Mouse (Mus musculus) thymus, adult 2 months (tissue): Measurements from ENCODE around the gene Fez1. TPM values are rescaled to one million over a fixed set of nuclear protein-coding genes. Genes with fewer than 3 reads are reported as not detected.
A peak's percentile ranks its signal among the peaks of the same experiment; 100 is the strongest.

ENCODE experiments used
- DNase-seq: peaks from one replicate; pipeline ENCODE4 v3.0.0; 2021
- H3K27ac ChIP-seq: fragments of 200-500 bp; 2 replicates; pipeline ENCODE4 v1.5.1; 2012; ENCODE audit warnings: low read length, control low read depth; ENCODE audit not compliant: control insufficient read depth, insufficient read depth
- H3K27me3 ChIP-seq: fragments of 200-500 bp; 2 replicates; pipeline ENCODE4 v1.6.1; 2012; ENCODE audit warnings: mild to moderate bottlenecking, low read length, moderate library complexity, mixed read lengths; ENCODE audit not compliant: control insufficient read depth, insufficient read depth
- H3K36me3 ChIP-seq: fragments of 200-500 bp; 2 replicates; pipeline ENCODE4 v1.6.1; 2012; ENCODE audit warnings: mild to moderate bottlenecking, low read length, moderate library complexity; ENCODE audit not compliant: control insufficient read depth, insufficient read depth
- H3K4me1 ChIP-seq: fragments of 200-500 bp; replicated peaks from 2 replicates; pipeline ENCODE4 v1.6.1; 2012; ENCODE audit warnings: low read length; ENCODE audit not compliant: control insufficient read depth, insufficient read depth
- H3K4me3 ChIP-seq: fragments of 200-500 bp; 2 replicates; pipeline ENCODE4 v1.5.1; 2012; ENCODE audit warnings: mild to moderate bottlenecking, low read length, control low read depth, moderate library complexity; ENCODE audit not compliant: control insufficient read depth, insufficient read depth
- CTCF ChIP-seq: fragments of 200-500 bp; IDR thresholded peaks from 2 replicates; pipeline ENCODE4 v1.5.1; 2012; ENCODE audit warnings: mild to moderate bottlenecking, control low read depth, low read length, moderate library complexity, borderline replicate concordance; ENCODE audit not compliant: control insufficient read depth, poor library complexity, insufficient read depth; ENCODE audit errors: extremely low read depth
- POLR2A ChIP-seq: fragments of 200-500 bp; IDR thresholded peaks from 2 replicates; pipeline ENCODE4 v1.6.1; 2012; ENCODE audit warnings: mild to moderate bottlenecking, low read length, control low read depth, moderate library complexity; ENCODE audit not compliant: control insufficient read depth, poor library complexity, insufficient read depth; ENCODE audit errors: extremely low read depth
- WGBS: fragments of 180-500 bp; shearing (Covaris S2); methylation state at CpG from one replicate; pipeline ENCODE4 v1.1.7; 2018; 5-methylcytosine and 5-hydroxymethylcytosine counted together
- polyA plus RNA-seq: library from polyadenylated mRNA; depleted of rRNA; stranded (reverse); fragments of >200 nt; gene quantifications from 2 replicates; pipeline ENCODE4 v1.2.3, GENCODE M21; 2012

Gene Fez1
- polyA plus RNA-seq, 1 experiment, result 0.30 TPM

GRCm38 (mm10) chr9:36883569-36883968, 61.9 kb downstream of the Fez1 start:
- TF ChIP-seq POLR2A (no peak), CTCF (no peak)
- no peaks in the 10 kb centered on the region for H3K4me1 ChIP-seq
- 75% methylated on average over 3 of the region's 3 CpGs for WGBS
- no peak for DNase-seq
- no peaks in the 10 kb centered on the region for H3K36me3 ChIP-seq
- no peaks in the 10 kb centered on the region for H3K27me3 ChIP-seq
- no peak overlapping the region for H3K27ac ChIP-seq
- no peak overlapping the region for H3K4me3 ChIP-seq

- peak; percentile 20 for DNase-seq
- Histone ChIP-seq H3K4me3 (no peak overlapping the region), H3K4me1 (no peaks in the 10 kb centered on the region)
Measured at GRCm38 (mm10) chr9:36885237-36885636, 63.6 kb downstream of the Fez1 start.

GRCm38 (mm10) chr9:36890552-36890951, 68.9 kb downstream of the Fez1 start:
- no peak overlapping the region for H3K4me3 ChIP-seq
- WGBS, result 51% methylated on average over 4 of the region's 4 CpGs
- no peaks in the 10 kb centered on the region for H3K36me3 ChIP-seq
- H3K4me1 ChIP-seq, result no peaks in the 10 kb centered on the region
- peak; percentile 38 for DNase-seq
- H3K27me3 ChIP-seq, result no peaks in the 10 kb centered on the region
- no peak for TF ChIP-seq POLR2A
- TF ChIP-seq CTCF, result no peak
- no peak overlapping the region for H3K27ac ChIP-seq

More at GRCm38 (mm10) chr9:36885237-36885636, 63.6 kb downstream of the Fez1 start:
- H3K27me3 ChIP-seq, result no peaks in the 10 kb centered on the region
- TF ChIP-seq POLR2A, result no peak
- no peak for TF ChIP-seq CTCF
- H3K36me3 ChIP-seq, result no peaks in the 10 kb centered on the region
- no peak overlapping the region for H3K27ac ChIP-seq
- WGBS, result 61% methylated on average over 3 of the region's 3 CpGs

GRCm38 (mm10) chr9:36893413-36893990, 71.8 kb downstream of the Fez1 start:
- H3K4me3 ChIP-seq, result no peak overlapping the region
- 79% methylated on average over 6 of the region's 6 CpGs for WGBS
- no peaks in the 10 kb centered on the region for H3K4me1 ChIP-seq
- no peak overlapping the region for H3K27ac ChIP-seq
- DNase-seq, result no peak
- no peaks in the 10 kb centered on the region for H3K36me3 ChIP-seq
- H3K27me3 ChIP-seq, result no peaks in the 10 kb centered on the region
- no peak for TF ChIP-seq POLR2A
- TF ChIP-seq CTCF, result no peak

- Histone ChIP-seq H3K27ac (no peak overlapping the region), H3K4me1 (no peaks in the 10 kb centered on the region), H3K4me3 (no peak overlapping the region), H3K27me3 (no peaks in the 10 kb centered on the region), H3K36me3 (no peaks in the 10 kb centered on the region)
- WGBS, result 88% methylated on average over 7 of the region's 7 CpGs
- no peak for TF ChIP-seq CTCF
- no peak for TF ChIP-seq POLR2A
- DNase-seq, result no peak
Measured at GRCm38 (mm10) chr9:36894242-36894641, 72.6 kb downstream of the Fez1 start.

GRCm38 (mm10) chr9:36895009-36895693, 73.5 kb downstream of the Fez1 start:
- no peak overlapping the region for H3K27ac ChIP-seq
- H3K27me3 ChIP-seq, result no peaks in the 10 kb centered on the region
- TF ChIP-seq POLR2A (no peak), CTCF (no peak)
- H3K4me1 ChIP-seq, result no peaks in the 10 kb centered on the region
- WGBS, result 91% methylated on average over 8 of the region's 8 CpGs
- peak; percentile 17 for DNase-seq
- no peak overlapping the region for H3K4me3 ChIP-seq
- H3K36me3 ChIP-seq, result no peaks in the 10 kb centered on the region
